Mouse (Mus musculus): ENCODE data around the gene Tmem119. TPM values are rescaled to one million over a fixed set of nuclear protein-coding genes. Genes with fewer than 3 reads are reported as not detected.
A peak's percentile ranks its signal among the peaks of the same experiment; 100 is the strongest.
"Not testable (repeated sequence)": the region's sequence is repeated elsewhere in the genome, so short reads cannot be mapped to it uniquely, and the experiment has no call there.

The Tmem119 gene
- polyA plus RNA-seq, 1 experiment from 2014 or later = 15.8 TPM

DNA sequence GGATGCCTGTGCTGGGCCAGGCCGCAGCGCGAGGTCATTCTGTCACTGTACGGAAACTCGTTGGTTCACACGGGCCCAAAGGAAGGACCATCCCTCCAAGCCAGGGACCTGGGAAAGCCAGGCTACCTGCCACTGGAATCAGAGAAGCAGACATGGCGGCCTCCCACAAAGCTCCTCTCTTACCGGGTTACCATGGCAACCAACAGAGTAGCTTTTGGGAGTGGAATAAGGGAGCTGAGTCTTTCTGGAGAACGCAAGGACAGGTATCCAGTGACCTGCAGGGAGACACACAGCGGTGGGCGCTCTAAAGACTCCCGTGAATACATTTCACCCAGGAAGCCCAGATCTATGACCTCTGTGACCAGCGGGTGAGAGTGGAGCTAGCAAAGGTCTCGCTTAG, 18.3 kb upstream of the Tmem119 start:
- no peak for ATAC-seq (ENCODE audit: extremely low read depth, insufficient number of reproducible peaks, low FRiP score, low TSS enrichment)
- H3K9me3 ChIP-seq = no peaks in the 10 kb centered on the region
- no peak overlapping the region for H3K4me2 ChIP-seq
- no peaks in the 10 kb centered on the region for H3K36me3 ChIP-seq
- H3K4me3 ChIP-seq = no peak overlapping the region
- H3K27me3 ChIP-seq (replicated peaks) = peaks cover 35% of the 10 kb centered on the region
- no peak overlapping the region for H3K27ac ChIP-seq (replicated peaks)
- WGBS = 68% methylated on average over 14 of the region's 14 CpGs
- peaks cover 8% of the 10 kb centered on the region for H3K4me1 ChIP-seq
- no peak overlapping the region for H3K9ac ChIP-seq

DNA sequence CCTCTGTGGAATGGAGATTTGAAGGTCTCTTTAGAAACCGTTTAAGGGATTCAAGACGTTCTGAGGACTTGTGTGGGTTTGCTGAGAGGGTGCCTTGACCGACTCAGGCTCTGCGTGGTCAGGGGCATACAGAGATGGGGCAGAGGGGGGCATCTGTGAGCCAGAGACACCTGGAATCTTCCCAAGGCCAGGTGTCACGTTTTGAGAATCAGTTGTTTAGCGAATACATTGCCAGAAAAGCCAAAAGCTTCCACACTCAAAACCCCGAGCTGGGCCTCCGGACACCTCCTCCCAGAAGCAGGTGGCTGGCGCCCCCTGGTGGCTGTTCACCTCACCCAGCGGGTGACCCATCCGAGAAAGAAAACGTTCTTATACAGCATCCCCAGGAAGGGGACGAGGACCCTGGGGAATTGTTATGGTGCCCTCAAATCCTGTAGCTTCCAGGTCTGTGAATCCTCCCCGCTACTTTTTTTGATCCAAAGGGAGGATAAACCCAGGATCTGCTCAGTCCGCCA, 15.4 kb upstream of the Tmem119 start:
- H3K4me2 ChIP-seq = peak overlapping the region; percentile 33; the same call in 1 of the 2 replicates
- H3K9ac ChIP-seq = peak overlapping the region; percentile 28; the same call in 1 of the 2 replicates
- ATAC-seq (ENCODE audit: extremely low read depth, insufficient number of reproducible peaks, low FRiP score, low TSS enrichment) = no peak

DNA sequence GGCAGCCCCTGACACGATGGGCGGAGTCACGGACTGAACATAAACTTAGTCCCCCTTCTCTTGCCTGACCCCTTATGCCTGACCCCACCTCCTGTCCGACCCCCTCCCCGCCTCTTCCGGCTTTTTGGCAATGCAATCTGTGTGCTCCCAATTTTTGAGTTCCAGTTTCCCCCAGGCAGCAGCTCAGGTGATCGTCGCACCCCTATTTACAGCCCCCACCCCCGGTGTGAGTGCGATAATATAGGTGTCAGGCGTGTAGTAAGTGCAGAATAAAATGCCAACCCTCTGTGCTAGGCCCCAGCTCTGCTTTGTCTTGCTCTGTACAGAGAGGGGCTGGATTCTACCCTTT, 14.7 kb upstream of the Tmem119 start:
- ATAC-seq (ENCODE audit: extremely low read depth, insufficient number of reproducible peaks, low FRiP score, low TSS enrichment) = no peak
- 48% methylated on average over 11 of the region's 11 CpGs for WGBS
- Histone ChIP-seq H3K27me3 (replicated peaks) (peaks cover 38% of the 10 kb centered on the region), H3K36me3 (no peaks in the 10 kb centered on the region), H3K9me3 (peaks cover 8% of the 10 kb centered on the region; the same call in 1 of the 2 replicates), H3K27ac (replicated peaks) (no peak overlapping the region), H3K4me1 (peaks cover 8% of the 10 kb centered on the region), H3K4me3 (no peak overlapping the region), H3K9ac (no peak overlapping the region), H3K4me2 (no peak overlapping the region)

More for the DNA sequence above, 15.4 kb upstream of the Tmem119 start:
- Histone ChIP-seq H3K27ac (replicated peaks) (no peak overlapping the region), H3K4me1 (peaks cover 8% of the 10 kb centered on the region), H3K9me3 (peaks cover 7% of the 10 kb centered on the region; the same call in 1 of the 2 replicates), H3K27me3 (replicated peaks) (peaks cover 38% of the 10 kb centered on the region), H3K4me3 (no peak overlapping the region), H3K36me3 (no peaks in the 10 kb centered on the region)
- whole genome bisulfite sequencing = 15% methylated on average over 15 of the region's 15 CpGs

GRCm38 (mm10) chr5:113814111-113815040, 14.1 kb upstream of the Tmem119 start:
- no peak overlapping the region for H3K4me2 ChIP-seq
- peaks cover 8% of the 10 kb centered on the region for H3K4me1 ChIP-seq
- H3K27ac ChIP-seq (replicated peaks) = no peak overlapping the region
- H3K4me3 ChIP-seq = no peak overlapping the region
- ATAC-seq (ENCODE audit: extremely low read depth, insufficient number of reproducible peaks, low FRiP score, low TSS enrichment) = no peak
- H3K27me3 ChIP-seq (replicated peaks) = peaks cover 37% of the 10 kb centered on the region
- H3K9ac ChIP-seq = no peak overlapping the region
- 27% methylated on average over 27 of the region's 27 CpGs for WGBS
- no peaks in the 10 kb centered on the region for H3K36me3 ChIP-seq
- H3K9me3 ChIP-seq = peaks cover 8% of the 10 kb centered on the region; the same call in 1 of the 2 replicates

- Histone ChIP-seq H3K4me1 (peaks cover 8% of the 10 kb centered on the region), H3K4me2 (no peak overlapping the region), H3K9me3 (peaks cover 8% of the 10 kb centered on the region; the same call in 1 of the 2 replicates), H3K27ac (replicated peaks) (no peak overlapping the region), H3K36me3 (no peaks in the 10 kb centered on the region), H3K27me3 (replicated peaks) (peaks cover 30% of the 10 kb centered on the region), H3K4me3 (no peak overlapping the region), H3K9ac (no peak overlapping the region)
- WGBS = 17% methylated on average over 9 of the region's 9 CpGs
- ATAC-seq (ENCODE audit: extremely low read depth, insufficient number of reproducible peaks, low FRiP score, low TSS enrichment) = no peak
Observed at GRCm38 (mm10) chr5:113813608-113814007, 13.3 kb upstream of the Tmem119 start.

- peaks cover 8% of the 10 kb centered on the region; the same call in 1 of the 2 replicates for H3K9me3 ChIP-seq
- H3K27me3 ChIP-seq (replicated peaks) = peaks cover 30% of the 10 kb centered on the region
- no peak overlapping the region for H3K4me3 ChIP-seq
- H3K4me2 ChIP-seq = no peak overlapping the region
- H3K27ac ChIP-seq (replicated peaks) = no peak overlapping the region
- H3K4me1 ChIP-seq = peaks cover 18% of the 10 kb centered on the region
- no peak for ATAC-seq (ENCODE audit: extremely low read depth, insufficient number of reproducible peaks, low FRiP score, low TSS enrichment)
- H3K9ac ChIP-seq = no peak overlapping the region
- WGBS = 88% methylated on average over 2 of the region's 2 CpGs
- no peaks in the 10 kb centered on the region for H3K36me3 ChIP-seq
Observed at GRCm38 (mm10) chr5:113812638-113813037, 12.3 kb upstream of the Tmem119 start.

DNA sequence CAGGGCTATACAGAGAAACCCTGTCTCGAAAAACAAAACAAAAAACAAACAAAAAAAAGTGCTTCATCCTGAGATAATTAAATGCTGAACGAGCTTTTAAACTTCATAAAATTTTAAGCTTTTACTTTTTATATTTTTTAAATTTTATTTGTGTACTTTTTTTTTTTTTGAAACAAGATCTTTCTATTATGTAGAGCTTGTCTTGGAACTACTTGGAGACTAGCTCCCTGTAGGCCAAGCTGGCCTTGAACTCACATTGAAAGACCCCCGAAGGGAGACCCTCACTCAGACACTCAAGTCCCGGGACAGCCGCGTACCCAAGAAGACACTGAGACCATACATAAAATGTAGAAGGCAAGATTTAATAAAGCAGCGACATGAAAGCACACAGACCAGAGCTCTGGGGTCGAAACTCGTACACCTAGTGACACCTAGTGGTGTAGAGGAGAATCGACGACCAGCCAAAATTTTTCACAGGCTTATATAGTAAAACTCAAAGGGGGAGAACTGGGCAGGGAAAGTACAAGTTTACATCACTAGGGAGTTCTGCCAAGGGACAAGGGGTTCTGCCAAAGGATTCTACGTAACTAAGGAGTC, 11.6 kb upstream of the Tmem119 start:
- H3K4me3 ChIP-seq; H3K4me2 ChIP-seq; H3K36me3 ChIP-seq; H3K9ac ChIP-seq; H3K27ac ChIP-seq (replicated peaks); ATAC-seq (ENCODE audit: extremely low read depth, insufficient number of reproducible peaks, low FRiP score, low TSS enrichment); H3K9me3 ChIP-seq: not testable (repeated sequence)
- 17% methylated on average over 11 of the region's 12 CpGs for WGBS
- Histone ChIP-seq H3K27me3 (replicated peaks) (peaks cover 30% of the 10 kb centered on the region), H3K4me1 (peaks cover 19% of the 10 kb centered on the region)

GRCm38 (mm10) chr5:113810111-113810510, 9.8 kb upstream of the Tmem119 start:
- no peak for ATAC-seq (ENCODE audit: extremely low read depth, insufficient number of reproducible peaks, low FRiP score, low TSS enrichment)
- Histone ChIP-seq H3K9ac (no peak overlapping the region), H3K36me3 (no peaks in the 10 kb centered on the region), H3K4me3 (no peak overlapping the region), H3K4me2 (no peak overlapping the region), H3K9me3 (peaks cover 8% of the 10 kb centered on the region; the same call in 1 of the 2 replicates), H3K27me3 (replicated peaks) (peaks cover 22% of the 10 kb centered on the region), H3K4me1 (peaks cover 11% of the 10 kb centered on the region), H3K27ac (replicated peaks) (no peak overlapping the region)
- WGBS = 82% methylated on average over 4 of the region's 4 CpGs

- Histone ChIP-seq H3K9ac (0 out of 2 replicates have a peak overlapping the region, but pooled peaks have one; percentile 33), H3K4me2 (no peak overlapping the region), H3K27me3 (replicated peaks) (peaks cover 8% of the 10 kb centered on the region; the same call in 1 of the 2 replicates), H3K9me3 (peaks cover 8% of the 10 kb centered on the region; the same call in 1 of the 2 replicates), H3K27ac (replicated peaks) (no peak overlapping the region), H3K4me1 (peaks cover 11% of the 10 kb centered on the region), H3K36me3 (no peaks in the 10 kb centered on the region), H3K4me3 (no peak overlapping the region)
- ATAC-seq (ENCODE audit: extremely low read depth, insufficient number of reproducible peaks, low FRiP score, low TSS enrichment) = peak; percentile 18; the same call in 1 of the 2 replicates
- WGBS = 29% methylated on average over 2 of the region's 2 CpGs
Observed at GRCm38 (mm10) chr5:113808177-113808576, 7.9 kb upstream of the Tmem119 start.

GRCm38 (mm10) chr5:113807712-113808111, 7.4 kb upstream of the Tmem119 start:
- H3K27ac ChIP-seq (replicated peaks) = 0 out of 2 replicates have a peak overlapping the region, but pooled peaks have one; percentile 24
- H3K9me3 ChIP-seq = peaks cover 8% of the 10 kb centered on the region; the same call in 1 of the 2 replicates
- no peak overlapping the region for H3K4me3 ChIP-seq
- H3K4me2 ChIP-seq = no peak overlapping the region
- H3K36me3 ChIP-seq = no peaks in the 10 kb centered on the region
- ATAC-seq (ENCODE audit: extremely low read depth, insufficient number of reproducible peaks, low FRiP score, low TSS enrichment) = no peak
- peaks cover 11% of the 10 kb centered on the region for H3K4me1 ChIP-seq
- H3K9ac ChIP-seq = 0 out of 2 replicates have a peak overlapping the region, but pooled peaks have one; percentile 33
- 39% methylated on average over 9 of the region's 9 CpGs for WGBS
- H3K27me3 ChIP-seq (replicated peaks) = peaks cover 5% of the 10 kb centered on the region; the same call in 1 of the 2 replicates

- no peak for ATAC-seq (ENCODE audit: extremely low read depth, insufficient number of reproducible peaks, low FRiP score, low TSS enrichment)
- peaks cover 5% of the 10 kb centered on the region; the same call in 1 of the 2 replicates for H3K27me3 ChIP-seq (replicated peaks)
- H3K4me1 ChIP-seq = peaks cover 11% of the 10 kb centered on the region
- H3K36me3 ChIP-seq = no peaks in the 10 kb centered on the region
- H3K27ac ChIP-seq (replicated peaks) = no peak overlapping the region
- 25% methylated on average over 10 of the region's 10 CpGs for WGBS
- H3K9me3 ChIP-seq = peaks cover 5% of the 10 kb centered on the region; the same call in 1 of the 2 replicates
- H3K4me2 ChIP-seq = no peak overlapping the region
- H3K4me3 ChIP-seq = no peak overlapping the region
- H3K9ac ChIP-seq = no peak overlapping the region
Observed at GRCm38 (mm10) chr5:113806414-113806813, 6.1 kb upstream of the Tmem119 start.
